In genomic region chr6:135417459-135417858, GRCm38 (mm10) we compare ENCODE assay signal across 9 mouse cellular contexts. TPM values are rescaled to one million over a fixed set of nuclear protein-coding genes. Genes with fewer than 3 reads are reported as not detected.
A peak's percentile ranks its signal among the peaks of the same experiment; 100 is the strongest.
DNase-seq lines count a peak whose midpoint lies in the region; TF ChIP-seq lines count a peak whose summit lies in the region.
"Had no signal": no experiment of that assay in that cellular context is flagged by ENCODE, and none has a peak within 500 bp of the region (broad histone marks: within the 10 kb centered on the region; RNA-seq: fewer than 3 reads in every experiment).

No protein-coding gene starts in this region.

- H3K4me3 ChIP-seq in testis, adult 2 months (ENCODE audit: control insufficient read depth, low read depth, low read length), result peak overlapping the region; percentile 20; the same call in 1 of the 2 replicates
- H3K4me3 ChIP-seq: limb, embryonic 15.5 days had no signal

- no peaks in the 10 kb centered on the region for H3K36me3 ChIP-seq in testis, adult 2 months (ENCODE audit: control insufficient read depth, insufficient read depth, low read length)
- H3K36me3 ChIP-seq: limb, embryonic 15.5 days had no signal

- H3K4me1 ChIP-seq in testis, adult 2 months (ENCODE audit: control insufficient read depth, insufficient read depth, low read length), result peaks cover 3% of the 10 kb centered on the region
- H3K4me1 ChIP-seq: limb, embryonic 15.5 days had no signal

- H3K27me3 ChIP-seq in testis, adult 2 months (ENCODE audit: control insufficient read depth, insufficient read depth, low read length), result no peaks in the 10 kb centered on the region
- H3K27me3 ChIP-seq: limb, embryonic 15.5 days had no signal

- intact Hi-C loops in heart, postnatal 10 days (cut with DNase I), result no loop called here

- no peak overlapping the region for H3K27ac ChIP-seq in testis, adult 2 months (ENCODE audit: control insufficient read depth, insufficient read depth, low read depth, low read length)
- H3K27ac ChIP-seq: limb, embryonic 15.5 days had no signal

- DNase-seq in heart, postnatal 10 days, result peak; percentile 35 to 64
- DNase-seq in heart, adult 9 months (ENCODE audit: low spot score in 2 of 2), result no peak
- DNase-seq in CD4-positive, CD25-positive, alpha-beta regulatory T cell, adult 2 months (ENCODE audit: low read depth, low spot score), result peak; percentile 81
- peak; percentile 71 for DNase-seq in adrenal gland, postnatal 14 days
- peak; percentile 65 for DNase-seq in embryo, embryonic 9.5 days (ENCODE audit: extremely low spot score)
- peak; percentile 64 to 88 for DNase-seq in layer of hippocampus, adult 18-20 months (ENCODE audit: low spot score in 2 of 2)
- peak; percentile 59 for DNase-seq in lung, postnatal 10 days

- no peak for TF ChIP-seq POLR2A in testis, adult 2 months (IDR thresholded peaks at IDR 0.05; ENCODE audit: control insufficient read depth, low read depth, low read length)

- TF ChIP-seq CTCF in testis, adult 2 months (IDR thresholded peaks at IDR 0.05; ENCODE audit: control insufficient read depth, insufficient read depth, insufficient replicate concordance, low read depth, low read length), result peak; percentile 92

RNA-seq across cellular contexts. Expression of gene Emp1, which starts 55.1 kb away (rescaled TPM):
- total RNA-seq in heart, postnatal 10 days (2021), result 100 to 1,000 TPM; 192 to 206 TPM
- total RNA-seq in adrenal gland, postnatal 14 days (2021), result 56.4 and 62.6 TPM in 2 replicates
- total RNA-seq in layer of hippocampus, adult 18-20 months (2021), result 1 to 10 TPM; 2.8 to 3.0 TPM
- 3.2 and 3.7 TPM in 2 replicates for polyA plus RNA-seq in testis, adult 2 months (2012; rRNA removed)

Comparison
In these comparisons a context has a peak if more than half of its experiments do, and no peak if none do; other contexts are left out.
1. DNase-seq: peak in heart, postnatal 10 days (2 of 2), CD4-positive, CD25-positive, alpha-beta regulatory T cell, adult 2 months (single experiment), adrenal gland, postnatal 14 days (single experiment), embryo, embryonic 9.5 days (single experiment), layer of hippocampus, adult 18-20 months (2 of 2) and lung, postnatal 10 days (single experiment); none in heart, adult 9 months (0 of 2).
2. RNA of gene Emp1, which starts 55.1 kb away (total RNA-seq): 192 to 206 TPM in heart, postnatal 10 days and 56.4 to 62.6 TPM in adrenal gland, postnatal 14 days; 2.8 to 3.0 TPM in layer of hippocampus, adult 18-20 months; every median in the first group is over 10 times any median in the second.